Mouse (Mus musculus) brain, embryonic 14.5 days (tissue): Measurements from ENCODE around the gene Wipf2.

Experiments used
- CTCF ChIP-seq: fragments of 200-500 bp; IDR thresholded peaks from 2 replicates; pipeline ENCODE4 v1.5.1; 2012; ENCODE audit warnings: inconsistent platforms, mild to moderate bottlenecking, moderate library complexity, borderline replicate concordance; ENCODE audit not compliant: insufficient read depth, insufficient read length; ENCODE audit errors: extremely low read depth
- POLR2A ChIP-seq: fragments of 200-500 bp; IDR thresholded peaks from 2 replicates; pipeline ENCODE4 v1.6.1; 2012; ENCODE audit warnings: mild to moderate bottlenecking, inconsistent platforms, borderline replicate concordance; ENCODE audit not compliant: poor library complexity, insufficient read depth, insufficient read length, severe bottlenecking; ENCODE audit errors: extremely low read depth

DNA sequence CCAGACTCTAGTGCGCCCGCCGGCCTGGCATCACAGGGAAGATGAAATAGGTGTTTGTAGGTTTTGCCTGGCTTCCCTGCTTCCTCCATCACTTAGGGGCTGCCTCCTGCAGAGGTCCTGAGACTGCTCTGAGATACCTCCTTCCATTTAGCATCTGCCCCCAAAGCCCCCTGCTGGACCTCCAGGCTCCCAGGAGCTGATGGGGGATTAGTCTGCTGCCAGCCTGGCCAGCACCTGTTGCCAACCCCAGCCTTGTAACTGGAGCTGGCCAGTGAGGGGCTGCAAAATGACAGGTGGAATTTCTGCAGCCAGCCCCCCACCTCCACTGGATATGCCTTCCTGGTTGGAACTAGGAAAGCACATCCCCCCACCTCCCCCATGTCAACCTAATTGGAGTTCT lies 77.3 kb downstream of the Wipf2 start:
- TF ChIP-seq POLR2A (no peak), CTCF (no peak)
